Mouse (Mus musculus): ENCODE measurements around the gene Rae1.

GRCm38 (mm10) chr2:173035653-173036052 lies 35.7 kb downstream of the Rae1 start:
- no peak for TF ChIP-seq CTCF (IDR thresholded peaks at IDR 0.05; ENCODE audit: low read depth)
- TF ChIP-seq EP300 (IDR thresholded peaks at IDR 0.05; ENCODE audit: low read depth), result no peak

Data from liver, embryonic 14.5 days (tissue).